Mouse (Mus musculus): Measurements from ENCODE around the gene Dcps.
A peak's percentile ranks its signal among the peaks of the same experiment; 100 is the strongest.
"Not testable (repeated sequence)": the region's sequence is repeated elsewhere in the genome, so short reads cannot be mapped to it uniquely, and the experiment has no call there.

Gene Dcps

DNA sequence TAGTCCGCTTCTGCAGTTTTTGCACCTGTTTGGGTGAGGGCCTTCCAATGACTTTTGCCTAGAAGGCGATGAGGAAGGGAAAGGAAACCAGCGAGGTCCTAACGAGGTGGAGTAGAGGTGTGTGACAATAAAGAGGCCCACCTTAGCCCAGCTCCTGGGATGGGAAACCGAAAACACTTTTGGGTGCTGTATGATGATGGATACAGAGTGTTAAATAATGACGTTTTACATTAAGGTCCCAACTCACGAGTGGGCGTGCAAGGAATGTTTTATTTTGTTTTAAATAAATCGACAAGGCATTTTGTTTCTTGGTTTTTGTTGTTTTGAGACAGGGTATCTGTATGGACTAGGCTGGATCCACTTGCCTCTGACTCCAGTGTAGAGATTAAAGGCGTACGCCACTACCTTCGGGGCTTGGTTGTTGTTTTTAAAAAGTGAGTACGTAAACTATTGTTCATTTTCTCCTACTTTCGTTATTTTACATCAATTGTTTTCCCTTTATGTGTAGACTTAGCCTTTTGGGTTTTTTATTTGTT is 331 bp upstream of the Dcps start:
- no peak for DNase-seq

DNA sequence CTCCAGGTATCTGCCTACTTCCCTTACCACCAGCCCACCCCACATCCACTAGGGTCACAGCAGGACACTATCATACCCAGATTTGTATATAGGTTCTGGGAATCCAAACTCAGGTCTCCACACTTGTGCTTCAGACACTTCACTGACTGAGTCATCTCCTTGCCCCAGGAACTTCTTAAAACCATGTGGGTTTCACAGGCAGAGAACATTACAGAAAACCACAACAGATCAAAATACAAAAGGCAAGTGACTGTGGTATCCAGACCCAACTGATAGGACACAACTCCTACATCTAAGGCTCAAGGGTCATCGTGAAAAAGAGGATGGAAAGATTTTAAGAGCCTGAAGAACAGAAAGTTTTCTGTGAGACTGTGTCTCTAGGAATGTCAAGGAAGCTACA is 2.5 kb downstream of the Dcps start:
- DNase-seq = no peak

DNA sequence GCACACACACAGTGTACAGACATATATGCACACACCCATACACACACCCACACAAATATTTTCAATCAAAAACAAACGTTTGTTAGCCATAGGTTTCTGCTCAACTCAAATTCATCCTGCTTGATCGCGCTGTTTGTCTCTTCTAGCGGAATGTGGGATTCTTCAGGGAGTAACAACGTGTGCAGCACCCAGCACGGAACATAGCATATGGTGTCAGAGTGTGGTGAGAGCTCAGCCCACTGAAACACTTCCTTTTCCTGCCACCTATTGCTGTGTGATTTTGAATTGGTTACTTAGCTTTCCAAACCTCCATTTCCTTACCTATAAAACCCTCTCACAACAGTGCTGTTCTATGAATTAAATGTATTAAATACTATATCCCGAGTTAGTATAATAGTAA is 5.8 kb downstream of the Dcps start:
- DNase-seq = peak; percentile 30

- peak; percentile 38 for DNase-seq
Observed at GRCm38 (mm10) chr9:35166798-35167635, 8.8 kb downstream of the Dcps start.

DNA sequence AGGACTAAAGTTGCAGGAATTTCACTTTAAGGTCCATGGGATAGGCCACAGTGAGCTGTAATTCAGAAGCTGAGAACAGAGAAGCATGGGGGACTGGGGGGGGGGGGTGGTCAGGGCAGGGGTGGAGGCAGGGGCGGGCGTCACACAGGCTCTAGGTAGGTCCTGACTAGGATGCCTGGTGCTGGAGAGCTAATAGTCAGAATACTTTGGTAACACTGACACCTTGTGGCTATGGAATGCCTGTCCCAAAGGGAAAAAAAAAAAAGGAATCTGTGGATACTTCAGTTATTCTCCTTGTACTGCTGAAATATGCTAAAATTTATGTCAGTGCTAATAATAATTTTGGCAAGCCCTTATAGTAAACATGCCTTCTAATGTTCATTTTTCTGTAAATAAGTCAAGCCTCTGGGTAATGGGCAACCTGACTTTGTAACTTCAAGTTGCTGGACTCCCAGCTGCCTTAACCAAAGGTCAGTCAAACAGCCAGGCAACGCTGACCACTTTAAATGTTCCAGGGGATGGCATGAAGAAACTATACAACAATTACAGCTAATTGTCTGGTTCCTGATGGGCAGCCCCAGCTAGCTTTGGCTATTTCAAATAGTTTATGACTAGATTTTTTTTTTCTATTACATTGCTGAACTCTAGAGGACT is 9.6 kb downstream of the Dcps start:
- DNase-seq = no peak

DNA sequence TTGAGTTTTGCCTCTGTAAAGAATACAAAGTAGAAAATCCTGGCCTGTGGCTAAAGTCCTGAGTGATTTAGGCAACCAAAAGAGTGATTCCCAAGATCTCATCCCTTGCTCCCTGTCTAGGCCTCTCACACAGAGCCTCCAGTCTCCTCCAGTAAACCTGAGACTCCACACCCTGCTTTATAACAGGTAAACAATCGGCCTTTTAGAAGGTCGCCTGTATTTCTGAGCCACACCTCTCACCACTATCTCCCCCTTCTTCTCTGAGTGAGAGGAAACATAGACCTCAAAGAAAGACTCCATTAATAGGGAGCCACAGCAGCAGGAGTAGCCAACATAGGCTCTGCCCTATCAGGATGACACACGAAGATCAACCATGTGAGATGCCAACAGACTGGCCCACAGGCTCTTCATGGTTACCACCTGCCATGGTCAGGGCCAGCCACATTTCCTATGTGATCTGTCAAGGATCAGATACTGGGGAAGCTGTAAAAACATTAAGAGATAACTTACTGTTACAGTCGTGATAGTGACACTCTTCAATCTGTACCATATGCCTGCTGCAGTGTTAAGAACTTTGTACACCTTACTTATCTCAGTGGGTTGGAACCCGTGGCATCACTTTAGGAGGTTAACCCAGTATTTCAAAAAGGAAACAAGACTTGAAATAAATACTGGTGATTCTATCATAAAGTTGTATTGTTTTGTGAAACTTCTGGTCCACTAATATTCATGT is 11.6 kb downstream of the Dcps start:
- no peak for DNase-seq

- no peak for DNase-seq
Observed at GRCm38 (mm10) chr9:35163011-35163690, 12.7 kb downstream of the Dcps start.

GRCm38 (mm10) chr9:35161721-35162120 is 14.1 kb downstream of the Dcps start:
- DNase-seq = no peak

- DNase-seq = no peak
Observed at GRCm38 (mm10) chr9:35160662-35161061, 15.2 kb downstream of the Dcps start.

DNA sequence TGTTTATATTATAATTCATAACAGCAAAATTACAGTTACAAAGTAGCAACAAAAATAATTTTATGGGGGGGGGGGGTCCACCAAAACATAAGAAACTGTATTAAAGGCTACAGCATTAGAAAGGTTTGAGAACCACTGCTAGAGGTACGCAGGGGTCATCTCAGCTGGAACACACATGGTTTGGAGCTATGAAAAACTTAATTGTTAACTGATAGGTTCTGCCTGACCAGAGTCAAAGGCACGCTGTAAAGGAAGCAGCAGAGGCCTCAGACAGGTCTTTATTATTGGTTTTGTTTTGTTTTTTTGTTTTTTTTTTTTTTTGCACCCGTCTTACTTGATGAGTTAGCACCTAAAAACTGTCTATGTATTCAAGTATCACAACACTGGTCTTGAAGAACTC is 17.4 kb downstream of the Dcps start:
- DNase-seq = no peak

DNA sequence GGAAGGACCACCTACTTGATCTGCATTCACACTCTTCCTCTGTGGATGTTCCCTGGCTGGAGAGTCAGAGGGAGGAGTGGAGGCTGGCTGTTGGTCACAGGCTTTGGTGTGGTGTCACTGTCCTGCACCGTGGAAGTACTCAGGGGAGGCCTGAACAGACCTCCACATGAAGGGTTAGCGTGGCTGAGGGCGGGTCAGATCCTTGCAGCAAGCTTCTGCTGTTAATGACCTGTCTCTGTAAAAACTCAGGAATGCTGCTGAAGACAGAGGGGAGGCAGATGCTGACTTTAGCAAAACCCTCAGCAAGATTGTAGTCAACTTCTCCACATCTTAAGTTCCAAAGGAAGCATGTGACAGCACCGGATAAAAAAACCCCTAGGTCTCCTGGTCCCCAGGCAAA is 19.0 kb downstream of the Dcps start:
- no peak for DNase-seq

DNA sequence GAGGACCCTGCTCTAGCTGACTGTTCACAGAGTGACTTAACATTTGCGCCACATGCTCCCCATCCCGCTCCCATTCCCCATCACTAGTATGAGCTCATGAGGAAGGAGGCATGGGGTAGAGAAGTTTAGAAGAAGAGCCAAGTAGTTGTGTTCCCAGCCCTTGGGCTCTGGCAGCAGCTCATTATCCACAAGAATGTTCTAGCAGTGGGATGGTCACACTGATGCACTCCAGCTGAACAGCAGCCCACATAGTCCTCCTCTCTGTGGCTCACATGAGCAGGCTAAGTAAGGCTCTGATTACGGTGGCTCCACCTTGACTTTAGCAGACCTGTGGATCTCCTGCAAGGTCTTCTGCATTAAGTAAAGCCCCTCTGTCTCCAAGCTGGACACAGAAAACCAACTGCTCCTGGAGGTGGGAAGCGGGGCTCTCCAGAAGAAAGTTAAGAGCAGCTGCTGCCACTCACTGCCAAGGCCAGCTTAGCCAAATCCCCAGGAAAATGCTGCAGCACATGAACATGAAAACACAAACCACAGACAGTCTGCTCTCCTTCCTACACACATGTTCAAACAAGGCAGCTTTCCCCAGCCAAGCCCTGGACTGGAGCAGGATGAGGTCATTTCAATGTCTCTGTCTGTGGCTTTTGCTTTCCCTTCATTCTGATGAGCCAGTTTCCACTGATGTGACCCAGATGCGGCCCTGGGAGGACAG is 19.7 kb downstream of the Dcps start:
- DNase-seq = peak; percentile 52

DNA sequence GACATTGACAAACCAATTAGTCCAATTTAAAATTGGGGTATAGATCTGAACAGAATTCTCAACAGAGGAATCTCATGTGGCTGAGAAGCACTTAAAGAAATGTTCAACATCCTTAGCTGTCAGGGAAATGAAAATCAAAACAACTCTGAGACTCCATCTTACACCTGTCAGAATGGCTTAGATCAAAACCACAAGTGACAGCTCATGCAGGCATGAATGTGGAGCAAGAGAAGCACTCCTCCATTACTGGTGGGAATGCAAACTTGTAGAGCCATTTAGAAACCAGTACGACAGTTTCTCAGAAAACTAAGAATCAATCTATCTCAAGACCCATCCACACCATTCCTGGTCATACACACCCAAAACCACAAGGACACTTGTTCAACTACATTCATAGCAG is 22.9 kb downstream of the Dcps start:
- no peak for DNase-seq

GRCm38 (mm10) chr9:35148822-35149221 is 27.0 kb downstream of the Dcps start:
- DNase-seq = not testable (repeated sequence)

DNA sequence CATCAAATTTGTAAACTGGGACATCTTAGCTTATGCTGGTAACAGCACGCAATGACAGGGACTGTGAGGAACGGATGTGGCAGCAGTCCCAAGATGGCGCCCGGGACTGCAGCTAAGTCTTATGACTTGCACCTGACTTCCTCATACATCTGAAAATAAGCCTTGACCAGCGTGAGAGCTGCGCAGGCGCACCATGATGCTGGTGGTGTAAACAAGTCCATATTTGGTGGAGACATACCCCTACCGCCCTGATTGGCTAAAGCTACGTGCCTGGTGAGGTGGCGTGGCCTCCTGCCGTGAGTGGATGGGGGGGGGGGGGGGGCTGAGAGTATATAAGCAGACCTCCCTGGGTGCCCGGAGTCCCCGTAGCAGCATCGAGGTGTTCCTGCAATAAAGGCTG is 28.6 kb downstream of the Dcps start:
- not testable (repeated sequence) for DNase-seq

DNA sequence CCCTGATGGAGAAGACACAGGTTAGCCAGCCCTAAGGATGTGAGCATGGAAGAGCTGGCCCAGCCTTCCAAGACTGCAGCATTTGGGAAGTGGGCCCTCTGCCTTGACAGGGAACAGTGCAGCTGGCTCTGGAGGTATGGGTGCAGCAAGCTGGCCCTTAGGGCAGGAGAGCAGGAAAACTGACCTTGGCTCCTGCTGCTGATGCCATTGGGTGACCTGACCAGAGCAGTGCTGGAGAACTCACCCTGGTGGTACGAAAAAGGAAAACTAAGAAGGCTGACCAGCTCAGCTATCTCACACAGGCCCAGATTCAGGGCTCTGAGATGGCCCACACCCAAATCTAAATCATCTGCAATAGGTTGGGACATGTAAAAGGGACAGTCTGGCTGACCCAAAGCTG is 30.0 kb downstream of the Dcps start:
- no peak for DNase-seq

- DNase-seq = no peak
Observed at GRCm38 (mm10) chr9:35145118-35145517, 30.7 kb downstream of the Dcps start.

DNA sequence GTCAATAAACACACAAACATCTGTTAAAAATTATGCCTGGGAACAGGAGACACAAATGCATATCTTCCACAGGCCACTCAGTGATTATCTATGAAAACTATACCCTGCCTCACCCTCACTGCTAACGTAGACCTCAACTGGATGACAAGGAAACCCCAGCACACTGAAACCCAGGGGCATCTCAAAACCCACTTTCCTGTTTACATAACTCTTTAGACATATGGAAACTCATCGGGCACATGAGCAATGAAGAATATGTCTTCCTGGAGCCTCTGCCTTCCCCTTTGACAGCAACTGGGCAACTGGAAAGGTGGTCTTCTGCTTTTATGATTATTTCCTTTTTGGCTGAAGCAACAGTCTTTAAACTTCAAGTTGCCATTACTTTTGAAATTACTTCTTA is 33.6 kb downstream of the Dcps start:
- DNase-seq = no peak

DNA sequence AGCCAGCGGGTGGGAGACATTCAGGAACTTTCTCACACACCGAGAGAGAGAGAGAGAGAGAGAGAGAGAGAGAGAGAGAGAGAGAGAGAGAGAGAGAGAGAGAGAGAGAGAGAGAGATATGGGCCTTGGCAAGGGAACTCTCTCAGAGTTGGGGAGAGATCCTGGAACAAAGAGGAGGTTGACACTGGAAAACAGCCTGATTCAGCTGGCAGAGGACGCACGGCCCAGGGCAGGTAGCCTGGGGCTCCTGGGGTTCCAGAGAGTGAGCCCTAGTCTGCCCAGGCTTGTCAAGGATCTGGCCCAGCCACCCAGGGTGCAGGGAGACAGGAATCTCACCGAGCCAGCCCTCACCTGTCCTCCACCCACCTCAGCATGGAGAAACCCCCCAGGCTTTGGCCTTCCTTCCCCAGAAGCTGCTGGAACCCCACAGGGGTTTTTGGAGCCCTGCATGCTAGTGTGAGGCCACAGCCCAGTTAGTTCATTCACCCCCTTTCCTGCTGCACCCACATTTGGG is 36.6 kb downstream of the Dcps start:
- DNase-seq = no peak

- no peak for DNase-seq
Observed at GRCm38 (mm10) chr9:35138029-35138428, 37.8 kb downstream of the Dcps start.

- no peak for DNase-seq
Observed at GRCm38 (mm10) chr9:35135575-35135974, 40.3 kb downstream of the Dcps start.

Data from layer of hippocampus, adult 9-11 months (tissue).